In genomic region chr2:77815775-77816412, GRCm38 (mm10) we compare ENCODE assay signal across 8 mouse cellular contexts. TPM values are rescaled to one million over a fixed set of nuclear protein-coding genes. Genes with fewer than 3 reads are reported as not detected.
A peak's percentile ranks its signal among the peaks of the same experiment; 100 is the strongest.
DNase-seq lines count a peak whose midpoint lies in the region; ATAC-seq and TF ChIP-seq lines count a peak whose summit lies in the region.

No protein-coding gene starts in this region.

- peak overlapping the region; percentile 90 for H3K4me2 ChIP-seq in heart, embryonic 11.5 days
- peak overlapping the region; percentile 96 for H3K4me2 ChIP-seq in forebrain, postnatal 0 days (ENCODE audit: low read depth)
- H3K4me2 ChIP-seq in midbrain, embryonic 14.5 days (ENCODE audit: low read length): peak overlapping the region; percentile 99

- H3K27ac ChIP-seq in heart, embryonic 11.5 days (ENCODE audit: low read depth, low read length): no peak overlapping the region
- peak overlapping the region; percentile 59 for H3K27ac ChIP-seq in forebrain, postnatal 0 days (ENCODE audit: low read depth, low read length)
- H3K27ac ChIP-seq in midbrain, embryonic 14.5 days (replicated peaks; ENCODE audit: low read depth, low read length): peak overlapping the region; percentile 20; the same call in 1 of the 2 replicates

- WGBS in heart, embryonic 11.5 days (ENCODE audit: insufficient replicate concordance): 3% methylated on average over 20 of the region's 20 CpGs
- WGBS in forebrain, postnatal 0 days: 5% methylated on average over 20 of the region's 20 CpGs
- 5% methylated on average over 20 of the region's 20 CpGs for WGBS in midbrain, embryonic 14.5 days

- peaks cover 2% of the 10 kb centered on the region; the same call in 1 of the 2 replicates for H3K4me1 ChIP-seq in heart, embryonic 11.5 days (ENCODE audit: control insufficient read depth, insufficient read depth, low read length)
- 0 out of 2 replicates have a peak, but pooled peaks cover 5% of the 10 kb centered on the region for H3K4me1 ChIP-seq in forebrain, postnatal 0 days (ENCODE audit: insufficient read depth)
- peaks cover 4% of the 10 kb centered on the region; the same call in 1 of the 2 replicates for H3K4me1 ChIP-seq in midbrain, embryonic 14.5 days (ENCODE audit: control insufficient read depth, insufficient read depth, low read length)

- H3K27me3 ChIP-seq in heart, embryonic 11.5 days (ENCODE audit: control insufficient read depth, insufficient read depth, low read length): peaks cover 17% of the 10 kb centered on the region
- H3K27me3 ChIP-seq in forebrain, postnatal 0 days (ENCODE audit: insufficient read depth, low read length): peaks cover 5% of the 10 kb centered on the region
- H3K27me3 ChIP-seq in midbrain, embryonic 14.5 days (ENCODE audit: control insufficient read depth, insufficient read depth, low read length): peaks cover 15% of the 10 kb centered on the region

- H3K36me3 ChIP-seq in heart, embryonic 11.5 days (ENCODE audit: control insufficient read depth, insufficient read depth, low read length): no peaks in the 10 kb centered on the region
- no peaks in the 10 kb centered on the region for H3K36me3 ChIP-seq in forebrain, postnatal 0 days (ENCODE audit: insufficient read depth)
- no peaks in the 10 kb centered on the region for H3K36me3 ChIP-seq in midbrain, embryonic 14.5 days (ENCODE audit: control insufficient read depth, insufficient read depth, low read length)

- no peak for ATAC-seq in heart, embryonic 11.5 days (replicated peaks; ENCODE audit: insufficient number of reproducible peaks, low FRiP score, low TSS enrichment)
- no peak; the same call in 1 of the 2 replicates for ATAC-seq in forebrain, postnatal 0 days
- 0 out of 2 replicates have a peak, but pooled peaks have one; percentile 3 for ATAC-seq in midbrain, embryonic 14.5 days (ENCODE audit: low FRiP score, low TSS enrichment)

- H3K9ac ChIP-seq in heart, embryonic 11.5 days (ENCODE audit: low read depth, low read length): peak overlapping the region; percentile 74
- H3K9ac ChIP-seq in forebrain, postnatal 0 days: peak overlapping the region; percentile 62
- H3K9ac ChIP-seq in midbrain, embryonic 14.5 days (replicated peaks; ENCODE audit: low read length): peak overlapping the region; percentile 68

- H3K4me3 ChIP-seq in heart, embryonic 11.5 days (ENCODE audit: low read depth, low read length): peak overlapping the region; percentile 71
- H3K4me3 ChIP-seq in forebrain, postnatal 0 days (ENCODE audit: low read depth, low read length): peak overlapping the region; percentile 75
- peak overlapping the region; percentile 70 for H3K4me3 ChIP-seq in midbrain, embryonic 14.5 days (replicated peaks; ENCODE audit: low read depth, low read length)

- no peaks in the 10 kb centered on the region for H3K9me3 ChIP-seq in heart, embryonic 11.5 days (replicated peaks; ENCODE audit: control insufficient read depth, low read length)
- no peaks in the 10 kb centered on the region for H3K9me3 ChIP-seq in forebrain, postnatal 0 days (ENCODE audit: low read length)
- H3K9me3 ChIP-seq in midbrain, embryonic 14.5 days (ENCODE audit: control insufficient read depth, low read length): no peaks in the 10 kb centered on the region

- DNase-seq in heart, adult 18-20 months: no peak
- DNase-seq in cerebellum, adult 11 months: peak; percentile 84
- peak; percentile 25 for DNase-seq in forebrain, postnatal 0 days
- peak; percentile 31 for DNase-seq in layer of hippocampus, adult 9-11 months
- DNase-seq in midbrain, embryonic 14.5 days: peak; percentile 38
- DNase-seq in adrenal gland, adult 8-10 months: no peak
- no peak for DNase-seq in yolk sac, embryonic 10.5 days (ENCODE audit: low spot score)

- TF ChIP-seq CTCF in forebrain, postnatal 0 days (IDR thresholded peaks at IDR 0.05; ENCODE audit: low read depth): no peak

RNA-seq across cellular contexts. Expression of gene Zfp385b, which starts 3.5 kb away (rescaled TPM):
- 3.2 and 3.8 TPM in 2 replicates for polyA plus RNA-seq in heart, embryonic 11.5 days (2014; fragmentation: Nextera tagmentation; extraction: Ambion mirVana)
- total RNA-seq in heart, adult 18-20 months (2021): 1 to 10 TPM; 7.3 to 9.4 TPM
- 9.5 and 10.0 TPM in 2 replicates for total RNA-seq in forebrain, postnatal 0 days (2014; rRNA removed)
- polyA plus RNA-seq in forebrain, postnatal 0 days (2015; fragmentation: Nextera tagmentation; extraction: Ambion mirVana): 18.5 and 20.4 TPM in 2 replicates
- 9.6 and 10.9 TPM in 2 replicates for polyA plus RNA-seq in midbrain, embryonic 14.5 days (2014; fragmentation: Nextera tagmentation; extraction: Ambion mirVana)
- total RNA-seq in adrenal gland, adult 8-10 months (2022): under 1 TPM; 0.15 to 0.62 (median 0.51) TPM

Comparison
In these comparisons a context has a peak if more than half of its experiments do, and no peak if none do; other contexts are left out.
1. DNase-seq: peak in cerebellum, adult 11 months (single experiment), forebrain, postnatal 0 days (single experiment), layer of hippocampus, adult 9-11 months (single experiment) and midbrain, embryonic 14.5 days (single experiment); none in heart, adult 18-20 months (0 of 2), adrenal gland, adult 8-10 months (single experiment) and yolk sac, embryonic 10.5 days (single experiment).
2. Peak in every context shown above with its lines, with median percentiles within 50 percentile points of each other: H3K4me2 ChIP-seq, H3K4me3 ChIP-seq and H3K9ac ChIP-seq.